Mouse (Mus musculus): ENCODE data around the gene Fthl17a. TPM values are rescaled to one million over a fixed set of nuclear protein-coding genes. Genes with fewer than 3 reads are reported as not detected.

Gene Fthl17a
- polyA plus RNA-seq, 1 experiment from 2014 or later = not detected

- TF ChIP-seq CTCF (IDR thresholded peaks at IDR 0.05) = no peak
- no peak for TF ChIP-seq EP300 (IDR thresholded peaks at IDR 0.05)
- no peak overlapping the region for H3K27ac ChIP-seq (ENCODE audit: low read length)
- DNase-seq (ENCODE audit: low spot score) (no peak), ATAC-seq (no peak)
- no peaks in the 10 kb centered on the region for H3K9me3 ChIP-seq (ENCODE audit: low read length)
- WGBS = 32% methylated on average over 3 of the region's 3 CpGs
- no peak overlapping the region for H3K4me2 ChIP-seq (replicated peaks; ENCODE audit: low read depth, low read length)
- H3K36me3 ChIP-seq (ENCODE audit: insufficient read depth, low read length) = no peaks in the 10 kb centered on the region
- H3K4me1 ChIP-seq (ENCODE audit: insufficient read depth, low read depth, low read length) = no peaks in the 10 kb centered on the region
- H3K4me3 ChIP-seq (ENCODE audit: low read depth, low read length) = no peak overlapping the region
- H3K9ac ChIP-seq (replicated peaks; ENCODE audit: low read depth) = no peak overlapping the region
- H3K27me3 ChIP-seq (replicated peaks; ENCODE audit: insufficient read depth, low read length) = no peaks in the 10 kb centered on the region
Observed at GRCm38 (mm10) chrX:85294001-85294400, 44.5 kb downstream of the Fthl17a start.

GRCm38 (mm10) chrX:85304674-85305073 lies 55.2 kb downstream of the Fthl17a start:
- Histone ChIP-seq H3K27me3 (replicated peaks; ENCODE audit: insufficient read depth, low read length) (no peaks in the 10 kb centered on the region), H3K36me3 (ENCODE audit: insufficient read depth, low read length) (no peaks in the 10 kb centered on the region), H3K9ac (replicated peaks; ENCODE audit: low read depth) (no peak overlapping the region), H3K9me3 (ENCODE audit: low read length) (no peaks in the 10 kb centered on the region), H3K27ac (ENCODE audit: low read length) (no peak overlapping the region), H3K4me3 (ENCODE audit: low read depth, low read length) (no peak overlapping the region), H3K4me1 (ENCODE audit: insufficient read depth, low read depth, low read length) (no peaks in the 10 kb centered on the region), H3K4me2 (replicated peaks; ENCODE audit: low read depth, low read length) (no peak overlapping the region)
- DNase-seq (ENCODE audit: low spot score) = no peak
- no peak for ATAC-seq
- TF ChIP-seq EP300 (IDR thresholded peaks at IDR 0.05) (no peak), CTCF (IDR thresholded peaks at IDR 0.05) (no peak)
- 70% methylated on average over 4 of the region's 4 CpGs for WGBS

GRCm38 (mm10) chrX:85318576-85318975 lies 69.1 kb downstream of the Fthl17a start:
- ATAC-seq (no peak), DNase-seq (ENCODE audit: low spot score) (peak; percentile 8)
- Histone ChIP-seq H3K36me3 (ENCODE audit: insufficient read depth, low read length) (no peaks in the 10 kb centered on the region), H3K9ac (replicated peaks; ENCODE audit: low read depth) (no peak overlapping the region), H3K27me3 (replicated peaks; ENCODE audit: insufficient read depth, low read length) (no peaks in the 10 kb centered on the region), H3K27ac (ENCODE audit: low read length) (no peak overlapping the region), H3K4me2 (replicated peaks; ENCODE audit: low read depth, low read length) (no peak overlapping the region), H3K4me1 (ENCODE audit: insufficient read depth, low read depth, low read length) (no peaks in the 10 kb centered on the region), H3K4me3 (ENCODE audit: low read depth, low read length) (no peak overlapping the region), H3K9me3 (ENCODE audit: low read length) (no peaks in the 10 kb centered on the region)
- 62% methylated on average over 4 of the region's 4 CpGs for WGBS
- TF ChIP-seq EP300 (IDR thresholded peaks at IDR 0.05) (no peak), CTCF (IDR thresholded peaks at IDR 0.05) (no peak)

- H3K9ac ChIP-seq (replicated peaks; ENCODE audit: low read depth) = no peak overlapping the region
- WGBS = 30% methylated on average over 1 of the region's 1 CpGs
- TF ChIP-seq EP300 (IDR thresholded peaks at IDR 0.05) = no peak
- peak; percentile 66 for TF ChIP-seq CTCF (IDR thresholded peaks at IDR 0.05)
- ATAC-seq (no peak), DNase-seq (ENCODE audit: low spot score) (peak; percentile 36)
- H3K4me1 ChIP-seq (ENCODE audit: insufficient read depth, low read depth, low read length) = no peaks in the 10 kb centered on the region
- no peak overlapping the region for H3K4me3 ChIP-seq (ENCODE audit: low read depth, low read length)
- no peaks in the 10 kb centered on the region for H3K36me3 ChIP-seq (ENCODE audit: insufficient read depth, low read length)
- H3K9me3 ChIP-seq (ENCODE audit: low read length) = no peaks in the 10 kb centered on the region
- H3K27me3 ChIP-seq (replicated peaks; ENCODE audit: insufficient read depth, low read length) = no peaks in the 10 kb centered on the region
- no peak overlapping the region for H3K27ac ChIP-seq (ENCODE audit: low read length)
- no peak overlapping the region for H3K4me2 ChIP-seq (replicated peaks; ENCODE audit: low read depth, low read length)
Observed at GRCm38 (mm10) chrX:85319193-85319592, 69.7 kb downstream of the Fthl17a start.

Data from lung, postnatal 0 days (tissue).